Mouse (Mus musculus) natural killer cell, adult 2 months (primary cell): ENCODE measurements at regions not wholly inside any gene's neighbourhood (a gene's known extent, or its start where the extent isn't known, plus 50 kb on each side); places are given as distances from the start of the nearest gene placed in this dataset.
"Not testable (repeated sequence)": the region's sequence is repeated elsewhere in the genome, so short reads cannot be mapped to it uniquely, and the experiment has no call there.

ENCODE experiments used
- DNase-seq, 2 experiments: peaks; one replicate each; pipeline ENCODE4 v3.0.0; 2022; ENCODE audit warnings: low spot score in 2 of 2

GRCm38 (mm10) chr8:103793331-103793730 lies 308.1 kb upstream of the Cdh5 start:
- DNase-seq = no peak

- not testable (repeated sequence) for DNase-seq
These were observed 302.8 kb upstream of the Cdh5 start for GRCm38 (mm10) chr8:103798630-103799029.

- no peak for DNase-seq
These were observed 293.3 kb upstream of the Cdh5 start for GRCm38 (mm10) chr8:103808171-103808570.

GRCm38 (mm10) chr8:103808580-103808979 lies 292.8 kb upstream of the Cdh5 start:
- no peak for DNase-seq

GRCm38 (mm10) chr8:103809140-103809539 lies 292.3 kb upstream of the Cdh5 start:
- DNase-seq = no peak

GRCm38 (mm10) chr8:103813954-103814591 lies 287.4 kb upstream of the Cdh5 start:
- no peak for DNase-seq

GRCm38 (mm10) chr8:103816101-103816894 lies 285.1 kb upstream of the Cdh5 start:
- no peak for DNase-seq

- DNase-seq = no peak
These were observed 277.9 kb upstream of the Cdh5 start for GRCm38 (mm10) chr8:103823541-103823940.

- DNase-seq = no peak
These were observed 276.7 kb upstream of the Cdh5 start for GRCm38 (mm10) chr8:103824747-103825146.

- no peak for DNase-seq
These were observed 276.1 kb upstream of the Cdh5 start for GRCm38 (mm10) chr8:103825289-103825688.

- DNase-seq = no peak
These were observed 271.0 kb upstream of the Cdh5 start for GRCm38 (mm10) chr8:103830416-103830815.

- no peak for DNase-seq
These were observed 261.4 kb upstream of the Cdh5 start for GRCm38 (mm10) chr8:103839990-103840389.

- no peak for DNase-seq
These were observed 255.5 kb upstream of the Cdh5 start for GRCm38 (mm10) chr8:103845964-103846363.

- DNase-seq = no peak
These were observed 254.9 kb upstream of the Cdh5 start for GRCm38 (mm10) chr8:103846382-103846976.

GRCm38 (mm10) chr8:103849785-103850184 lies 251.6 kb upstream of the Cdh5 start:
- DNase-seq = no peak

GRCm38 (mm10) chr8:103851286-103851685 lies 250.1 kb upstream of the Cdh5 start:
- no peak for DNase-seq

- DNase-seq = no peak
These were observed 248.4 kb upstream of the Cdh5 start for GRCm38 (mm10) chr8:103853048-103853447.

GRCm38 (mm10) chr8:103855291-103855690 lies 246.1 kb upstream of the Cdh5 start:
- DNase-seq = no peak

GRCm38 (mm10) chr8:103859130-103859529 lies 242.3 kb upstream of the Cdh5 start:
- DNase-seq = no peak

- DNase-seq = no peak
These were observed 227.6 kb upstream of the Cdh5 start for GRCm38 (mm10) chr8:103873598-103874502.

GRCm38 (mm10) chr8:103874506-103874905 lies 226.9 kb upstream of the Cdh5 start:
- DNase-seq = no peak

- no peak for DNase-seq
These were observed 221.9 kb upstream of the Cdh5 start for GRCm38 (mm10) chr8:103879505-103879904.
